Mouse (Mus musculus) testis, postnatal 14 days (tissue): ENCODE results near the gene Spen.

Source experiments
- DNase-seq: peaks from one replicate; pipeline ENCODE4 v3.0.0; 2021; ENCODE audit warnings: low spot score

Spen gene

GRCm38 (mm10) chr4:141420886-141421285 is 117.5 kb downstream of the Spen start:
- no peak for DNase-seq

GRCm38 (mm10) chr4:141420192-141420829 is 118.1 kb downstream of the Spen start, which contains the start of gene Hspb7:
TSS of gene Hspb7 (plus strand) at chr4:141420779.
- no peak for DNase-seq

GRCm38 (mm10) chr4:141419398-141420191 is 118.8 kb downstream of the Spen start:
- DNase-seq, result no peak
